Mouse (Mus musculus) bone marrow, adult 2 months (tissue): Measurements from ENCODE around the gene Gm6803. TPM values are rescaled to one million over a fixed set of nuclear protein-coding genes. Genes with fewer than 3 reads are reported as not detected.
"Not testable (repeated sequence)": the region's sequence is repeated elsewhere in the genome, so short reads cannot be mapped to it uniquely, and the experiment has no call there.

ENCODE experiments used
- H3K27ac ChIP-seq: fragments of 200-500 bp; 2 replicates; pipeline ENCODE4 v1.5.1; 2012; ENCODE audit warnings: low read depth, mild to moderate bottlenecking, control low read depth, inconsistent platforms, low read length; ENCODE audit not compliant: control insufficient read depth, poor library complexity, insufficient read depth
- H3K4me1 ChIP-seq: fragments of 200-500 bp; 2 replicates; pipeline ENCODE4 v1.6.1; 2011; ENCODE audit warnings: low read length; ENCODE audit not compliant: control insufficient read depth, insufficient read depth
- H3K4me3 ChIP-seq: fragments of 200-500 bp; replicated peaks from 2 replicates; pipeline ENCODE3; 2011; ENCODE audit warnings: mild to moderate bottlenecking, low read depth, low read length, control low read depth; ENCODE audit not compliant: control insufficient read depth
- WGBS: fragments of 180-500 bp; shearing (Covaris S2); methylation state at CpG from one replicate; pipeline ENCODE4 v1.1.7; 2018; 5-methylcytosine and 5-hydroxymethylcytosine counted together
- polyA plus RNA-seq: library from polyadenylated mRNA; stranded (reverse); fragments of >200 nt; gene quantifications from 2 replicates; pipeline ENCODE4 v1.2.4, GENCODE M21; 2011; ENCODE audit warnings: low replicate concordance; ENCODE audit not compliant: missing spikeins, insufficient read depth, insufficient read length

Gm6803 gene
- polyA plus RNA-seq, result not detected in 2 replicates

- WGBS, result 68% methylated on average over 2 of the region's 2 CpGs
- H3K4me1 ChIP-seq, H3K27ac ChIP-seq: not testable (repeated sequence)
Measured at GRCm38 (mm10) chr12:88018671-88019070, at the start of gene Gm6803. Gene Gm6803, minus strand, starts transcription at chr12:88018771.

DNA sequence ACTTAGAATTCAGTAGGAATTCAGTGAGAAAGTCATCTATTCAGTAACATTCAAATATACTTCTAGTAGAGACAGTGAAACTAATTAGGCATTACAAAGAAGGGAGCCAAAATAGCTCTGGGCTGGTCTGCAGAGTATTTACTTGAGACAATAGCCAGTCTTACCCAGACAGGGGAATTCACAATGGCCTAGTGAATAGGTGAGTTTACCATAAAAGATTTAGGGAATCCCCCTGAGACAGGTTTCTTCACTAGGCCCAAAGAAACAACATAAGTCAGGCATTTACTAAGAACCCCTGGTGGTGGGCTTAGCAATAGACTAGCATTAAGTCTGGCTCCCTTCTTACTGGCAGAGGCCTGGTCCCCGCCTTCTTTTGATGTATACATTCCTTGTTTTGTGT lies 26.7 kb upstream of the Gm6803 start:
- not testable (repeated sequence) for H3K4me3 ChIP-seq, H3K4me1 ChIP-seq, H3K27ac ChIP-seq
- 52% methylated on average over 1 of the region's 1 CpGs for WGBS

More at GRCm38 (mm10) chr12:88018671-88019070, at the start of gene Gm6803:
- not testable (repeated sequence) for H3K4me3 ChIP-seq

GRCm38 (mm10) chr12:88039703-88040102 lies 21.1 kb upstream of the Gm6803 start:
- H3K4me3 ChIP-seq, H3K27ac ChIP-seq, H3K4me1 ChIP-seq: not testable (repeated sequence)
- WGBS, result 83% methylated on average over 1 of the region's 1 CpGs

DNA sequence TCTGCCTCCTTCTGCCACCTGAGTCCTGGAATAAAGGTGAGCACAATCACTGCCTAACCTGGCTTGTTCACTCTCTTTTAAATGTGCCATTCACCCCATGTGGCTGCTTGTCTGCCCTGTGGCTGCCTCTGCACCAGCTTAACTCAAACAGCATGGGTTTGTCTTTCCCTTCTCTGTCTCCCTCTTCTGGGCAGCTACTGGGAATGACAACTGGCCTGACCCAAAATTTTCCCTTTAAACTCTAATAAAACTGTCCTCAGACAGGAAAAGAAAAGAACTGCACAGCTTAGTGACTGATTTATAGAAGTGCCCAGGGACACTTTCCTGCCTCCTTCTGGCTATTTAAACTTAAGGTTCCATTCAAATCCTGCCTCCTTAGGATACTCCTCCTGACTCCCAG lies 20.5 kb upstream of the Gm6803 start:
- H3K27ac ChIP-seq, H3K4me1 ChIP-seq, H3K4me3 ChIP-seq: not testable (repeated sequence)

DNA sequence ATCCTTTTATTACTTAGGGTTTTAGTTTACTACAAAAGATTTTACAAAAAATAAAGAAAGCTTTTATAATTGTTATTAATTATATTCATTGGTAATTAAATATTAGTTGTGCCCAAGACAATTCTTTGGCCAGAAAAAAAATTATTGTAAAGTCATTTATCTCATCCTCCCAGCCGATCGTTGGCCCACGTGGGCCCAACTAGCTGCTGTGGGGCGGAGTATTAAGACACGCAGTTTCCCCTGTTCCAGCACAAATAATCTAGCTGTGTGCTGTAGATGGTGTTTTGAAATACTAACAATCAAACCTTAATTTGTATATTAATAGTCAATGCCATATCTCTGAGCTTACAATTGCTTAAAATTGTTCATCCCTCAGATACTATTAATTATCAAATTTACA lies 13.7 kb upstream of the Gm6803 start:
- not testable (repeated sequence) for H3K4me1 ChIP-seq, H3K27ac ChIP-seq, H3K4me3 ChIP-seq
- WGBS, result 84% methylated on average over 5 of the region's 5 CpGs

DNA sequence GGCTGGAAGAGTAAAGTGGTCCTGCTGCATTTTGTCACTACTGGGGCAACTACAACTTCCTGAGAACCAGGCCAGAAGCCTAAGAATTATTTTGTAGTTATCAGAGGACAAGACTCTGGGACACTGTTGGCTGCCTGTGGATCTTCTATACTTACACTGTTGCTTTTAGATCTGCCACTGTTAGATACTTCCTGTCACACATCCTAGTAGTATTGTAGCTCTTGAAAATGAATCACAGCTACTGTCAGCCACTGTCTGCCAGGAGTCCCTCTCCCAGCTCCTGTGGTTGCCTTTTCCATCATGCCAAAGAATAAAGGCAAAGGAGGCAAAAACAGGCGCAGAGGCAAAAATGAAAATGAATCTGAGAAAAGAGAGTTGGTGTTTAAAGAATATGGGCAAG lies 8.1 kb upstream of the Gm6803 start, which contains the start of gene Gm2056:
TSS of gene Gm2056 (plus strand) at position 301 of the 400 bp plus-strand sequence.
- 76% methylated on average over 1 of the region's 1 CpGs for WGBS
- H3K4me3 ChIP-seq, H3K27ac ChIP-seq, H3K4me1 ChIP-seq: not testable (repeated sequence)

DNA sequence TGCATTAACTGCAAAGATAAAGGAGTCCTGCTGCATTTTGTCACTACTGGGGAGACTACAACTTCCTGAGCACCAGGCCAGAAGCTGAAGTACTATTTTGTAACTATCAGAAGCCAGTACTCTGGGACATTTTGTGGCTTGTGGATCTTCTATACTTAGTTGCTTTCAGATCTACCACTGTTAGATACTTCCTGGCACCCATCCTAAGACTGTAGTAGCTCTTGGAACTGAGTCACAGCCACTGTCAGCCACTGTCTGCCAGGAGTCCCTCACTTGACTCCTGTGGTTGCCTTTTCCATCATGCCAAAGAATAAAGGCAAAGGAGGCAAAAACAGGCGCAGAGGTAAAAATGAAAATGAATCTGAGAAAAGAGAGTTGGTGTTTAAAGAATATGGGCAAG lies 7.0 kb downstream of the Gm6803 start, which contains the start of gene Gm2075:
TSS of gene Gm2075 (plus strand) at position 301 of the 400 bp plus-strand sequence.
- 43% methylated on average over 1 of the region's 1 CpGs for WGBS

DNA sequence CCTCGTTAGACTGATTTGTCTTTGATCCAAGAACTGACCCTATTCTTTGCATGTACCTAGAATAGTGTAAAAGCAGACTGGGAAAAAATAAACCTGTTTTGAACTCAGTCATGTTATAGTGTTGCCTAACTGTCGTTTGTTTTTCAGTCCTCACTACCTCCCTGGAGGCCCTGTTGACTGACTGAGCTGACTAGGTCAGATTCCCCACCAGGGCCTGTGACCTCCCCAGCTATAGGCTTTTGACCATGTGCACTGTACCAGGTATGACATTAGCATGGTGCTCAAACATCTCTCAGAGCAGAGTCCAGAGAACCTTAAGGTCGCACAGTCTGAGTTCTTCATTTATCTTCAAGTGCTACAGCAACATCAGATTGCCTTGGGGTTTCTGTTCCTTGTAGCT lies 14.5 kb downstream of the Gm6803 start:
- not testable (repeated sequence) for H3K4me1 ChIP-seq, H3K27ac ChIP-seq
- WGBS, result 66% methylated on average over 3 of the region's 3 CpGs

More for the DNA sequence above, 7.0 kb downstream of the Gm6803 start, which contains the start of gene Gm2075:
- H3K4me3 ChIP-seq, H3K4me1 ChIP-seq, H3K27ac ChIP-seq: not testable (repeated sequence)

DNA sequence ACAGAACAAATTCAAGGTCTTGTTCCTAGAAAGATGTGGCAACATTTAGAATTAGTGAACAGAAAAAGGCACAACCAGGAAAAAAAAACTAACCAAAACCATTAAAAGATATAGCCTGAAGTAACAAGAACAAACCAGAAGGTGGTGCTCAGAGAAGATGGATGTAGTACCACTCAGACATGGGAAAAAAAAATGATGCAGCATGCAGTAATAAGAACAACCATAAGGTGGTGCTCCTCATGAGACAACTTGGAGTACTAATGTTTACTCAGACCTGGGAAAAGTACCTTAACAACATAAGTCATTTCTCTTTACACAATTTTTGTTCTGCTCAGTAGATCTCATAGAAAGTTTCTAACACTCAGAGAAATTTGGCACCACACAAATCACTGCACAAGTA lies 34.6 kb downstream of the Gm6803 start:
- H3K4me3 ChIP-seq, H3K4me1 ChIP-seq, H3K27ac ChIP-seq: not testable (repeated sequence)

More for the DNA sequence above, 14.5 kb downstream of the Gm6803 start:
- not testable (repeated sequence) for H3K4me3 ChIP-seq

Other genes with a start within 250 kb of the Gm6803 start
- gene Gm21319, start 243.0 kb downstream of the Gm6803 start, polyA plus RNA-seq, result not detected in 2 replicates
- not detected in 2 replicates for gene Gm21936, start 223.3 kb downstream of the Gm6803 start, polyA plus RNA-seq
- gene BB287469, start 202.2 kb downstream of the Gm6803 start, polyA plus RNA-seq, result not detected in 2 replicates
- gene Gm2001, start 176.4 kb downstream of the Gm6803 start, polyA plus RNA-seq, result not detected in 2 replicates
- not detected in 2 replicates for gene Gm2016, start 144.7 kb downstream of the Gm6803 start, polyA plus RNA-seq
- gene Gm2022, start 123.4 kb downstream of the Gm6803 start, polyA plus RNA-seq, result not detected in 2 replicates
- not detected in 2 replicates for gene Gm2035, start 98.9 kb downstream of the Gm6803 start, polyA plus RNA-seq
- gene Gm2042, start 64.7 kb downstream of the Gm6803 start, polyA plus RNA-seq, result 0.74 TPM in 1 of 2 replicates, not detected in the other
- gene Gm2075, start 6.9 kb downstream of the Gm6803 start, polyA plus RNA-seq, result not detected in 2 replicates
- gene Gm2056, start 8.2 kb upstream of the Gm6803 start, polyA plus RNA-seq, result not detected in 2 replicates
- gene Gm16368, start 64.9 kb upstream of the Gm6803 start, polyA plus RNA-seq, result not detected in 2 replicates
- not detected in 2 replicates for gene Gm10436, start 163.3 kb upstream of the Gm6803 start, polyA plus RNA-seq
- gene Gm8332, start 231.3 kb upstream of the Gm6803 start, polyA plus RNA-seq, result not detected in 2 replicates